11 mouse cellular contexts compared by ENCODE assay signal in genomic region chr14:43860522-43860921, GRCm38 (mm10). TPM values are rescaled to one million over a fixed set of nuclear protein-coding genes. Genes with fewer than 3 reads are reported as not detected.
DNase-seq lines count a peak whose midpoint lies in the region; ATAC-seq and TF ChIP-seq lines count a peak whose summit lies in the region.
"Not testable (repeated sequence)": the region's sequence is repeated elsewhere in the genome, so short reads cannot be mapped to it uniquely, and the experiment has no call there.
"Had no signal": no experiment of that assay in that cellular context is flagged by ENCODE, and none has a peak within 500 bp of the region (broad histone marks: within the 10 kb centered on the region; RNA-seq: fewer than 3 reads in every experiment).

No protein-coding gene starts in this region.

- not testable (repeated sequence) for H3K27me3 ChIP-seq in embryonic facial prominence, embryonic 10.5 days (replicated peaks; ENCODE audit: low read depth, poor library complexity, severe bottlenecking); kidney, adult 2 months (replicated peaks; ENCODE audit: control insufficient read depth, insufficient read depth, low read length)

- intact Hi-C loops in left cerebral cortex, postnatal 10 days (cut with DNase I): not testable (repeated sequence)

- peak; percentile 31 for TF ChIP-seq CTCF in kidney, adult 2 months (conservative IDR thresholded peaks at IDR 0.05; ENCODE audit: insufficient read depth, insufficient read length, low read depth, low read length)

- peak; percentile 18 for DNase-seq in adrenal gland, adult 2 months
- peak; percentile 12 for DNase-seq in embryonic facial prominence, embryonic 10.5 days (ENCODE audit: low spot score)
- peak; percentile 0 to 10 for DNase-seq in heart, adult 18-20 months
- peak; percentile 8 for DNase-seq in kidney, adult 2 months
- peak; percentile 5 to 17 for DNase-seq in left cerebral cortex, postnatal 10 days (ENCODE audit: extremely low spot score in 1 of 2, low spot score in 2 of 2)
- peak; percentile 13 for DNase-seq in right cerebral cortex, adult 18-20 months

- not testable (repeated sequence) for H3K4me1 ChIP-seq in embryonic facial prominence, embryonic 10.5 days; kidney, adult 2 months (ENCODE audit: control insufficient read depth, insufficient read depth, low read length)

- not testable (repeated sequence) for H3K4me3 ChIP-seq in embryonic facial prominence, embryonic 10.5 days; kidney, adult 2 months (ENCODE audit: insufficient read depth, low read depth, low read length)

- not testable (repeated sequence) for H3K27ac ChIP-seq in embryonic facial prominence, embryonic 10.5 days (replicated peaks); kidney, adult 2 months (ENCODE audit: insufficient read depth, low read depth, low read length)

- H3K36me3 ChIP-seq in embryonic facial prominence, embryonic 10.5 days (replicated peaks); kidney, adult 2 months (ENCODE audit: control insufficient read depth, insufficient read depth, low read length): not testable (repeated sequence)

- 35% methylated on average over 2 of the region's 2 CpGs for WGBS in embryonic facial prominence, embryonic 10.5 days
- 18% methylated on average over 2 of the region's 2 CpGs for WGBS in kidney, adult 2 months

- peak; percentile 81 for ATAC-seq in megakaryocyte, adult 5-6 weeks (ENCODE audit: poor library complexity, severe bottlenecking)

- H3K9me3 ChIP-seq in embryonic facial prominence, embryonic 10.5 days: not testable (repeated sequence)

- TF ChIP-seq POLR2A in kidney, adult 2 months (IDR thresholded peaks at IDR 0.05; ENCODE audit: low read depth, low read length): not testable (repeated sequence)

RNA-seq across cellular contexts. Expression of gene Ear1, which starts 14.8 kb away (rescaled TPM):
- total RNA-seq in adrenal gland, adult 2 months (2021): under 1 TPM in 1 of 2 experiments, not detected in 1; 0.66 TPM
- not detected in 2 replicates for polyA plus RNA-seq in adrenal gland, adult 2 months (2012; rRNA removed)
- polyA plus RNA-seq in embryonic facial prominence, embryonic 10.5 days (2016; fragmentation: Nextera tagmentation; extraction: Ambion mirVana): not detected in 2 replicates
- not detected for total RNA-seq in heart, adult 18-20 months (2021)
- polyA plus RNA-seq in kidney, adult 2 months (2012; rRNA removed): not detected in 2 replicates
- total RNA-seq in left cerebral cortex, postnatal 10 days (2021): not detected
- 214 and 289 TPM in 2 replicates for total RNA-seq in megakaryocyte, adult 5-6 weeks (2015)
- total RNA-seq in megakaryocyte, adult 5-6 weeks (2017): 277 and 344 TPM in 2 replicates
- total RNA-seq: gastrocnemius, postnatal 25 days had no signal
- polyA plus RNA-seq: intestine, embryonic 16.5 days; lung, embryonic 15.5 days; testis, adult 2 months had no signal

Comparison
In these comparisons a context has a peak if more than half of its experiments do, and no peak if none do; other contexts are left out.
1. RNA of gene Ear1, which starts 14.8 kb away (total RNA-seq): 214 to 344 TPM in megakaryocyte, adult 5-6 weeks; 0.66 TPM in adrenal gland, adult 2 months, not detected in heart, adult 18-20 months and not detected in left cerebral cortex, postnatal 10 days; every median in the first group is over 100 times any median in the second.
2. Peak in every context shown above with its lines, with median percentiles within 50 percentile points of each other: DNase-seq.